Mouse (Mus musculus): ENCODE measurements around the gene Parp16.

GRCm38 (mm10) chr9:65231284-65231683, 36.1 kb downstream of the Parp16 start:
- TF ChIP-seq HCFC1 (IDR thresholded peaks at IDR 0.05; ENCODE audit: borderline replicate concordance, insufficient read depth, low read length), result no peak
- TF ChIP-seq MAFK (IDR thresholded peaks at IDR 0.05; ENCODE audit: insufficient read depth, low read depth, low read length), result no peak
- TF ChIP-seq ZNF384 (IDR thresholded peaks at IDR 0.05; ENCODE audit: low read depth, low read length), result no peak
